Mouse (Mus musculus) CH12.LX (cell line): Measurements from ENCODE around the gene Sertad4. TPM values are rescaled to one million over a fixed set of nuclear protein-coding genes. Genes with fewer than 3 reads are reported as not detected.

ENCODE experiments used
- DNase-seq: peaks from one replicate; pipeline ENCODE4 v3.0.0-alpha.2; 2013; ENCODE audit errors: extremely low read depth
- H3K27ac ChIP-seq: 2 replicates; pipeline ENCODE4 v1.5.1; 2012; ENCODE audit warnings: low read depth, mild to moderate bottlenecking, control low read depth, moderate library complexity; ENCODE audit not compliant: insufficient read depth
- H3K27me3 ChIP-seq: replicated peaks from 2 replicates; pipeline ENCODE3; 2012; ENCODE audit warnings: inconsistent platforms
- H3K36me3 ChIP-seq, 2 experiments: replicated peaks in 1 of 2; 2 replicates each; pipeline versions ENCODE3 to v1.6.1; 2012; ENCODE audit warnings: inconsistent platforms in 1 of 2, low read length in 1 of 2, mild to moderate bottlenecking in 1 of 2, mixed read lengths in 1 of 2, moderate library complexity in 1 of 2; ENCODE audit not compliant: control insufficient read depth in 1 of 2, insufficient read depth in 1 of 2
- H3K4me1 ChIP-seq, 2 experiments: 2 replicates each; pipeline ENCODE4 v1.6.1; 2012; ENCODE audit warnings: inconsistent platforms in 1 of 2, moderate library complexity in 1 of 2; ENCODE audit not compliant: insufficient read depth in 2 of 2, control insufficient read depth in 1 of 2
- H3K4me2 ChIP-seq: 2 replicates; pipeline ENCODE4 v1.6.1; 2012; ENCODE audit warnings: low read depth, mild to moderate bottlenecking, control low read depth; ENCODE audit not compliant: poor library complexity, insufficient read depth, severe bottlenecking
- H3K4me3 ChIP-seq, 3 experiments: fragments of 150-350 bp in 1 of 3; sonication (generic) in 1 of 3; replicated peaks in 1 of 3; 2 replicates each; pipeline versions ENCODE3 to v1.5.1; 2011 to 2012; ENCODE audit warnings: low read depth in 2 of 3, low read length in 2 of 3, mild to moderate bottlenecking in 2 of 3, moderate library complexity in 2 of 3, control low read depth in 1 of 3, improper control_type of control experiment in 1 of 3, inconsistent platforms in 1 of 3, mixed read lengths in 1 of 3; ENCODE audit not compliant: poor library complexity in 1 of 3
- H3K79me2 ChIP-seq: replicated peaks from 2 replicates; pipeline ENCODE4 v1.6.1; 2012; ENCODE audit warnings: mild to moderate bottlenecking, moderate library complexity; ENCODE audit not compliant: control insufficient read depth, poor library complexity, insufficient read depth, severe bottlenecking; ENCODE audit errors: extremely low read depth
- H3K9ac ChIP-seq: 2 replicates; pipeline ENCODE4 v1.6.1; 2012; ENCODE audit warnings: low read depth, mild to moderate bottlenecking, control low read depth, moderate library complexity; ENCODE audit not compliant: insufficient read depth
- H3K9me3 ChIP-seq: replicated peaks from 2 replicates; pipeline ENCODE3; 2012; ENCODE audit warnings: low read length, inconsistent platforms, mixed read lengths
- BHLHE40 ChIP-seq: IDR thresholded peaks from 2 replicates; pipeline ENCODE4 v1.6.1; 2011; ENCODE audit warnings: mild to moderate bottlenecking, low read depth, low read length, improper control_type of control experiment
- CHD2 ChIP-seq: IDR thresholded peaks from 2 replicates; pipeline ENCODE4 v1.6.1; 2011; ENCODE audit warnings: low read length, improper control_type of control experiment
- CTCF ChIP-seq, 2 experiments: IDR thresholded peaks in 1 of 2; conservative IDR thresholded peaks in 1 of 2; 2 replicates each; pipeline ENCODE4 v1.5.1; 2011 to 2012; ENCODE audit warnings: low read depth in 2 of 2, low read length in 2 of 2, improper control_type of control experiment in 1 of 2, inconsistent platforms in 1 of 2, mild to moderate bottlenecking in 1 of 2, moderate library complexity in 1 of 2
- GABPA ChIP-seq: IDR thresholded peaks from 2 replicates; pipeline ENCODE4 v1.6.1; 2012; ENCODE audit warnings: low read depth, low read length, improper control_type of control experiment, inconsistent platforms; ENCODE audit not compliant: insufficient replicate concordance
- JUN ChIP-seq: IDR thresholded peaks from 2 replicates; pipeline ENCODE4 v1.6.1; 2011; ENCODE audit warnings: low read depth, mild to moderate bottlenecking, low read length, improper control_type of control experiment, moderate library complexity; ENCODE audit not compliant: insufficient read depth
- MAX ChIP-seq: IDR thresholded peaks from 2 replicates; pipeline ENCODE4 v1.6.1; 2011; ENCODE audit warnings: low read length, improper control_type of control experiment
- MXI1 ChIP-seq: IDR thresholded peaks from 2 replicates; pipeline ENCODE4 v1.6.1; 2011; ENCODE audit warnings: mild to moderate bottlenecking, low read depth, low read length, improper control_type of control experiment
- NELFE ChIP-seq: IDR thresholded peaks from 2 replicates; pipeline ENCODE4 v1.6.1; 2011; ENCODE audit warnings: low read depth, low read length, improper control_type of control experiment
- POLR2A ChIP-seq: IDR thresholded peaks from 2 replicates; pipeline ENCODE4 v1.6.1; 2011; ENCODE audit warnings: low read depth, mild to moderate bottlenecking, improper control_type of control experiment, low read length
- POLR2AphosphoS2 ChIP-seq: IDR thresholded peaks from 2 replicates; pipeline ENCODE4 v1.6.1; 2011; ENCODE audit warnings: low read depth, low read length, improper control_type of control experiment
- RAD21 ChIP-seq: IDR thresholded peaks from 2 replicates; pipeline ENCODE4 v1.6.1; 2011; ENCODE audit warnings: low read depth, mild to moderate bottlenecking, low read length, improper control_type of control experiment, moderate library complexity
- SIN3A ChIP-seq: IDR thresholded peaks from 2 replicates; pipeline ENCODE4 v1.6.1; 2012; ENCODE audit warnings: low read length, improper control_type of control experiment, inconsistent platforms
- SMC3 ChIP-seq: IDR thresholded peaks from 2 replicates; pipeline ENCODE4 v1.6.1; 2011; ENCODE audit warnings: low read depth, low read length, improper control_type of control experiment
- TBP ChIP-seq: conservative IDR thresholded peaks from 2 replicates; pipeline ENCODE4 v1.6.1; 2011; ENCODE audit warnings: low read depth, low read length, improper control_type of control experiment
- UBTF ChIP-seq: IDR thresholded peaks from 2 replicates; pipeline ENCODE4 v1.6.1; 2012; ENCODE audit warnings: low read depth, mild to moderate bottlenecking, inconsistent platforms, low read length, improper control_type of control experiment, moderate library complexity
- USF1 ChIP-seq: IDR thresholded peaks from 2 replicates; pipeline ENCODE4 v1.6.1; 2014; ENCODE audit warnings: low read depth, mild to moderate bottlenecking, inconsistent platforms, low read length, improper control_type of control experiment
- USF2 ChIP-seq: conservative IDR thresholded peaks from 2 replicates; pipeline ENCODE4 v1.6.1; 2011; ENCODE audit warnings: low read depth, low read length, improper control_type of control experiment
- ZC3H11A ChIP-seq: IDR thresholded peaks from 2 replicates; pipeline ENCODE4 v1.6.1; 2012; ENCODE audit warnings: low read depth, mild to moderate bottlenecking, inconsistent platforms, low read length, improper control_type of control experiment
- ZKSCAN1 ChIP-seq: IDR thresholded peaks from 2 replicates; pipeline ENCODE4 v1.6.1; 2012; ENCODE audit warnings: low read depth, inconsistent platforms, low read length, improper control_type of control experiment, borderline replicate concordance
- ZMIZ1 ChIP-seq: IDR thresholded peaks from 2 replicates; pipeline ENCODE4 v1.6.1; 2012; ENCODE audit warnings: low read depth, mild to moderate bottlenecking, inconsistent platforms, low read length, improper control_type of control experiment
- dilution Hi-C: fragments of 300-500 bp; cut with MboI; formaldehyde crosslinking; loops from 2 replicates; pipeline ENCODE4 v1.14.3; 2020; ENCODE audit warnings: low sequenced_read_pairs; ENCODE audit not compliant: extremely low pct_unique_long_range_greater_than_20kb, extremely low pct_ligation_motif_present
- in situ Hi-C: fragments of 300-500 bp; cut with MboI; formaldehyde crosslinking; loops from 3 replicates; pipeline ENCODE4 v1.14.3; 2019; ENCODE audit warnings: low sequenced_read_pairs, low pct_ligation_motif_present, low pct_unique_long_range_greater_than_20kb, mixed read lengths
- polyA plus RNA-seq: library from polyadenylated mRNA; unstranded; fragments of >175 nt; gene quantifications from 2 replicates; pipeline ENCODE4 v1.2.1, GENCODE M21; 2012; ENCODE audit warnings: low read depth; ENCODE audit not compliant: insufficient read length
- total RNA-seq, 2 experiments: library from RNA; depleted of rRNA; stranded (reverse); fragments of 300-350 nt in 1 of 2; fragments of >200 nt in 1 of 2; gene quantifications; 2 replicates each; pipeline ENCODE4 v1.2.3; 2012 to 2014

The Sertad4 gene
- total RNA-seq (2012; rRNA removed) (not detected in 2 replicates), total RNA-seq (2014; rRNA removed) (0.07 TPM in 1 of 2 replicates, not detected in the other), polyA plus RNA-seq (0.15 and 0.74 TPM in 2 replicates)

DNA sequence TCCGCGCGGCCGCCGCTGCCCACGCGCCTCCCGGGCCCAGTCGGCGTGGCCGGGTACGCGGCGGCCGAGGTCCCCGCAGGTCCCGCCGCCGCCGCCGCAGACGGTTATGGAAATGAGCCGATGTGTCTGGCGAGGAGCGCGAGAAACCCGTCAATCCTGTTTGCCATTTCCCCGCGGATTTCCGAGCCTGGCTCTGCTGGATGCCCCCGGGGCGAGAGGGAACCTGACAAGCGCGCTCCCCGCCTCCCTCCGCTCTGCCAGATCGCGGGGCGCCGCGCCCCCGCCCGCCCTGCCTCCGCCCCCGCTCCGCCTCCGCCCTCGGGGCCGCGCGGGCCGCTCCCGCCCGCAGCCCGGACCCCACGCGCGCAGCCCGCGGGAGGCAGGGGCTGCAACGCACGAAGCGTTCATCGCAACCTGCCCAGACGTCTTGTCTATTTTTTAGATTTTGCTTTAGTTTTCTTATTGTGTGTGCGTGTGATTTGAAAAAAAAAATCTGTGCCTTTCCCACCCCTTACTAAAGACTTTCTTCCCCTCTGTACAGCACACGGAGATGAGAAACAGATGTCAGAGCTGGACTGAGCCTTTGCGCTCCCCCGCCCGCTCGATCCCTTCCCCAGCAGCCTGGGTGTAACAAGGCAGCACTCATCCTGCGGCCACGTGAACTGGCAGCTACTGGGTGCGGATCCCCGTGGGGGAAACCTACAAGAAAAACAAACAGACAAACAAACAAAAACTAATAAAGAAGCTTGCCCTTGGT is at the start of gene Sertad4:
Gene Sertad4, minus strand, starts transcription at position 283 of the 757 bp plus-strand sequence.
- TF ChIP-seq NELFE (no peak), MXI1 (no peak), ZC3H11A (no peak)
- peaks cover 5% of the 10 kb centered on the region for H3K9me3 ChIP-seq
- H3K79me2 ChIP-seq, result no peaks in the 10 kb centered on the region
- peak within 1 kb of the TSS; percentile 38; the same call in 1 of the 2 replicates for H3K4me2 ChIP-seq
- peak within 1 kb of the TSS in 1 of 3 experiments; percentile 32 for H3K4me3 ChIP-seq
- peaks cover 20% of the 10 kb centered on the region for H3K27me3 ChIP-seq
- no peak within 1 kb of the TSS for H3K27ac ChIP-seq
- peaks cover 0 to 11% of the 10 kb centered on the region in 2 experiments; a peak in 2 of 4 replicates for H3K4me1 ChIP-seq
- dilution Hi-C loops, result no loop called here
- H3K36me3 ChIP-seq, result no peaks in the 10 kb centered on the region
- DNase-seq, result no peak
- in situ Hi-C loops, result no loop called here
- no peak within 1 kb of the TSS for H3K9ac ChIP-seq

DNA sequence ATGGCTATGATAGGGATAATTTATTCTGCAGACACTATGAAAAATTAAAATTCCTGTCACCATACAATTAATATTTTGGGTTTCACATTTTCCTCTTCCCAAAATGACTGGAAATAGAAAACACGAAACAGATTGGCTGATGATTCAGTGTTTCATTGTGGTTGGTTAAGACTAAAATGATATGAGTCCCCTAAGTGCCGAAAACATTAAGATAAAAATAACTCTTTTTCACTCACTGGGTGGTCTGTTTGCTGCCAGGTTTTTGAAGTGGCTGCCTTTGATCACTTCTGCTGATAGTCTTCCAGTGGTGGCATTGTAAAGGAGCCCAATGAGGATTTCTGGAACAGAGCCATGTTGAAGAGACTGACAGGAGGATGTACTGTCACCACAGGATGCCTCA is 46.0 kb upstream of the Sertad4 start:
- Histone ChIP-seq H3K36me3 (no peaks in the 10 kb centered on the region), H3K27me3 (no peaks in the 10 kb centered on the region)
- in situ Hi-C loops, result no loop called here
- TF ChIP-seq GABPA (no peak), CHD2 (no peak), JUN (no peak), ZC3H11A (no peak), UBTF (no peak), MAX (no peak), NELFE (no peak), USF1 (no peak), ZKSCAN1 (no peak), BHLHE40 (no peak), USF2 (no peak), POLR2A (no peak), TBP (no peak), POLR2AphosphoS2 (no peak), ZMIZ1 (no peak), RAD21 (no peak), SIN3A (no peak), CTCF (conservative IDR thresholded peaks at IDR 0.05 in 1 of 2, IDR thresholded peaks at IDR 0.05 in 1 of 2; ENCODE audit: low read depth in 2 of 2, low read length in 2 of 2) (no peak), SMC3 (no peak)
- TF ChIP-seq, all 38 proteins: peak for 0
- no peak for DNase-seq
- dilution Hi-C loops, result no loop called here
- H3K9ac ChIP-seq, result no peak overlapping the region
- H3K79me2 ChIP-seq, result no peaks in the 10 kb centered on the region
- H3K9me3 ChIP-seq, result no peaks in the 10 kb centered on the region
- no peak overlapping the region for H3K4me3 ChIP-seq
- no peak overlapping the region for H3K27ac ChIP-seq
- peaks cover 3 to 6% of the 10 kb centered on the region in 2 experiments; a peak in 3 of 4 replicates for H3K4me1 ChIP-seq
- no peak overlapping the region for H3K4me2 ChIP-seq
